8 mouse cellular contexts compared by ENCODE assay signal in genomic region chr7:133776626-133776996, GRCm38 (mm10). TPM values are rescaled to one million over a fixed set of nuclear protein-coding genes. Genes with fewer than 3 reads are reported as not detected.
DNase-seq lines count a peak whose midpoint lies in the region; ATAC-seq lines count a peak whose summit lies in the region.

Gene Fank1 (plus strand): TSS chr7:133776861.

- no peaks in the 10 kb centered on the region for H3K9me3 ChIP-seq in hindbrain, embryonic 16.5 days (ENCODE audit: control insufficient read depth, low read length)

- H3K27me3 ChIP-seq in hindbrain, embryonic 16.5 days (replicated peaks; ENCODE audit: control insufficient read depth, insufficient read depth, low read length), result no peaks in the 10 kb centered on the region

- peak; percentile 94 for DNase-seq in ZHBTc4 (ENCODE audit: low read depth, low spot score)
- peak; percentile 83 to 88 for DNase-seq in cerebellum, postnatal 36 days
- peak; percentile 83 for DNase-seq in gastrocnemius, adult 18-20 months (ENCODE audit: low spot score)
- DNase-seq in left cerebral cortex, postnatal 10 days (ENCODE audit: extremely low spot score in 1 of 2, low spot score in 2 of 2), result peak; percentile 75 to 93
- peak; percentile 93 to 94 for DNase-seq in right cerebral cortex, postnatal 10 days (ENCODE audit: low spot score in 2 of 2)
- peak; percentile 85 for DNase-seq in urinary bladder, postnatal 25 days (ENCODE audit: low spot score)

- WGBS in hindbrain, embryonic 16.5 days, result under 1% methylated on average over 35 of the region's 45 CpGs

- H3K4me1 ChIP-seq in hindbrain, embryonic 16.5 days (ENCODE audit: control insufficient read depth, insufficient read depth, low read depth, low read length), result peaks cover 20% of the 10 kb centered on the region

- no peaks in the 10 kb centered on the region for H3K36me3 ChIP-seq in hindbrain, embryonic 16.5 days (ENCODE audit: control insufficient read depth, insufficient read depth, low read length)

- 0 out of 2 replicates have a peak within 1 kb of the TSS, but pooled peaks have one; percentile 16 for H3K27ac ChIP-seq in hindbrain, embryonic 16.5 days (ENCODE audit: low read depth, low read length)

- H3K4me2 ChIP-seq in hindbrain, embryonic 16.5 days (ENCODE audit: low read length), result peak within 1 kb of the TSS; percentile 91

- intact Hi-C loops in left cerebral cortex, postnatal 10 days (cut with DNase I), result no loop called here

- peak within 1 kb of the TSS; percentile 84 for H3K9ac ChIP-seq in hindbrain, embryonic 16.5 days (ENCODE audit: low read depth, low read length)

- peak; percentile 93 for ATAC-seq in hindbrain, embryonic 16.5 days
- ATAC-seq in megakaryocyte progenitor cell, adult 5-6 weeks (replicated peaks; ENCODE audit: poor library complexity), result peak; percentile 92

- peak within 1 kb of the TSS; percentile 89 for H3K4me3 ChIP-seq in hindbrain, embryonic 16.5 days (ENCODE audit: low read length)

RNA-seq across cellular contexts. Expression of gene Fank1, which starts in this region (rescaled TPM):
- not detected for total RNA-seq in gastrocnemius, adult 18-20 months (2021)
- 4.6 and 5.5 TPM in 2 replicates for polyA plus RNA-seq in hindbrain, embryonic 16.5 days (2015; fragmentation: Nextera tagmentation; extraction: Ambion mirVana)
- 1 to 10 TPM; 3.6 to 4.2 TPM for total RNA-seq in left cerebral cortex, postnatal 10 days (2021)
- not detected in 2 replicates for total RNA-seq in megakaryocyte progenitor cell, adult 5-6 weeks (2015)
- total RNA-seq in megakaryocyte progenitor cell, adult 5-6 weeks (2017), result not detected in 2 replicates

Comparison
In these comparisons a context has a peak if more than half of its experiments do, and no peak if none do; other contexts are left out.
1. Peak in every context shown above with its lines: DNase-seq, ATAC-seq, H3K4me3 ChIP-seq and H3K27ac ChIP-seq.
2. RNA of gene Fank1 (total RNA-seq): 3.6 to 4.2 TPM in left cerebral cortex, postnatal 10 days; not detected in gastrocnemius, adult 18-20 months and not detected in megakaryocyte progenitor cell, adult 5-6 weeks; every median in the first group is over 4 times any median in the second.
3. Peak in DNase-seq in gastrocnemius, adult 18-20 months; RNA of the gene not detected or under 1 TPM.
4. Peak in ATAC-seq in megakaryocyte progenitor cell, adult 5-6 weeks; RNA of the gene not detected or under 1 TPM.